Mouse (Mus musculus): ENCODE measurements around the gene Cela2a. TPM values are rescaled to one million over a fixed set of nuclear protein-coding genes. Genes with fewer than 3 reads are reported as not detected.
A peak's percentile ranks its signal among the peaks of the same experiment; 100 is the strongest.

Gene Cela2a
- polyA plus RNA-seq, 2 experiments = 0.19 TPM; not detected in 1

DNA sequence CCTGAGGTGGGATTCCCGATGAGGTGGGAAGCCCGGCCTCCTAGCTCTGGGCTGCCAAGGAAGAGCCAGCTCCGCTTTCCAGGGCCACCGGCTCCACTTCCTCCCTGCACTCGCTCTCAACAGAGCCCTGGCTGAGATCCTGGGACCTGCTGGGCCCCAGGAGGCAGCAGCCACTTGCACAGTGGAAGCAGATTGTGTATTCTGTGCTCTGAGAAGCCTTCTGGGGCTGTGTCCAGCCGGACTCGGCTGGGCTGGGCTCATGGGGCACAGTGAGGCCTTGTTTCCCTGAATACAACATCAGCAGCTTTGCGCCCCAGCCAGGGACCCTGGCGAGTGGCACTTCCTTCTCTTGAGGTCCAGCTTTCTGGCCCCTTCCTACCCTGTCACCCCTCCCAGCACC is 45.9 kb upstream of the Cela2a start:
- no peaks in the 10 kb centered on the region for H3K9me3 ChIP-seq (ENCODE audit: control insufficient read depth, low read length)
- H3K27ac ChIP-seq (replicated peaks; ENCODE audit: low read depth, low read length) = 0 out of 2 replicates have a peak overlapping the region, but pooled peaks have one; percentile 20
- H3K4me1 ChIP-seq (ENCODE audit: control insufficient read depth, insufficient read depth, low read length) = peaks cover 40% of the 10 kb centered on the region
- 0 out of 2 replicates have a peak, but pooled peaks cover 10% of the 10 kb centered on the region for H3K36me3 ChIP-seq (ENCODE audit: control insufficient read depth, insufficient read depth, low read length)
- H3K9ac ChIP-seq (ENCODE audit: low read depth, low read length, severe bottlenecking) = 0 out of 2 replicates have a peak overlapping the region, but pooled peaks have one; percentile 5
- no peak overlapping the region for H3K4me3 ChIP-seq (replicated peaks; ENCODE audit: low read length)
- no peaks in the 10 kb centered on the region for H3K27me3 ChIP-seq (ENCODE audit: control insufficient read depth, insufficient read depth, low read length)
- TF ChIP-seq POLR2A (IDR thresholded peaks at IDR 0.05; ENCODE audit: borderline replicate concordance, extremely low read depth, insufficient read depth, insufficient read length) = no peak
- ATAC-seq (ENCODE audit: low FRiP score, low read depth) (no peak), DNase-seq (ENCODE audit: low spot score) (no peak)
- 62% methylated on average over 9 of the region's 9 CpGs for WGBS
- peak overlapping the region; percentile 20; the same call in 1 of the 2 replicates for H3K4me2 ChIP-seq (replicated peaks; ENCODE audit: low read depth, low read length, severe bottlenecking)

DNA sequence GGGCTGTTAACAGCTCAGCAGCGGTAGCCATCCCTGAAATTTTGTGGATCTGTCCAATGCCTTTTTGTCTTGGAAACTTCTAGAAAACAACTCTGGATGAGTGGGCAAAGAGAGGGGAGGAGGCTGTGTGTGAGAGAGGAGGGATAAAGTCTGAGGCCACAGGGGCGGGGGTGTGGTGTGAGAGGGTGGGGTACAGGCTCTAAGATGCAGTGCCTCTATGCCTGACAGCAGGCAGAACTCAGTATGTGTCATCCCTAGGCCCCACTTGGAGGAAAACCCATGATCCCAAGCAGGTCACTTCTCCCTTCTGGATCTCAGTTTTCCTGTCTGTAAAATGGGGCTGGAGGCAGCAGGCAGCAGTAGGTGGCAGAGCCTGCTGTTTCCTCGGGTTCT is 45.4 kb upstream of the Cela2a start:
- 89% methylated on average over 3 of the region's 3 CpGs for WGBS
- H3K4me2 ChIP-seq (replicated peaks; ENCODE audit: low read depth, low read length, severe bottlenecking) = 0 out of 2 replicates have a peak overlapping the region, but pooled peaks have one; percentile 20

DNA sequence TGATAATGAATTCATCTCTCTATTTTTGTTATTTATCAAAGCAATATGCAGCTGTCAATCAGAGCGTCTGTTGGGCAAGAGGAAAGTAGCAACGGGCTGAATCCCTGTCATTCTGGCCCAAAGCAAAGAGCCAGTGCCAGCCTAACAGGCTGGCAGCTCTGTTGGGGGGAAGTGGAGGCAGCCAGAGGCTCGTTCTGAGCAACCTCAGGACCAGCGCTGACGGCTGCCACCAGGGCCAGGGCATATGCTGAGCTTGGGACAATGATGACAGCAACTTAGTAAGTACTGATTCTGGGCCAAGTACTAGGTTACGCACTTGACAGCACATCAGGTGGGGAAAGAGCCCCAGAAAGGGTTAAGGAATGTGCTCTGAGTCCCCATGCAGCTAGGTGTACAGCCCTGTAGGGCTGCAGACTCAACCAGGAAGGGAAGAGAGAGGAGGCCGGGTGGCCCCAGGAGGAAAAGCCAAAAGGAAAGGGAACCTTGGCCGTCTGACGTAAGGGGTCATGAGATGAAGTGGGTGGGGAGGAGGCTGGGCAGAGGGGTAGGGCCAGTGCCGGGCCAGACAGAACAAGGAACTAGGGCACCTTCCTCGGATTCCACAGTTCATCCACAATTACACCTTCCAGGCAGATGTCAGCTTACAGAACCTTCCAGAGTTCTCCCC is 44.8 kb upstream of the Cela2a start:
- no peak for ATAC-seq (ENCODE audit: low FRiP score, low read depth)
- peaks cover 46% of the 10 kb centered on the region for H3K4me1 ChIP-seq (ENCODE audit: control insufficient read depth, insufficient read depth, low read length)

More for the DNA sequence above, 45.4 kb upstream of the Cela2a start:
- no peak overlapping the region for H3K9ac ChIP-seq (ENCODE audit: low read depth, low read length, severe bottlenecking)
- no peak for DNase-seq (ENCODE audit: low spot score)
- H3K9me3 ChIP-seq (ENCODE audit: control insufficient read depth, low read length) = no peaks in the 10 kb centered on the region
- no peak overlapping the region for H3K27ac ChIP-seq (replicated peaks; ENCODE audit: low read depth, low read length)
- H3K4me3 ChIP-seq (replicated peaks; ENCODE audit: low read length) = no peak overlapping the region
- TF ChIP-seq POLR2A (IDR thresholded peaks at IDR 0.05; ENCODE audit: borderline replicate concordance, extremely low read depth, insufficient read depth, insufficient read length) = no peak
- H3K27me3 ChIP-seq (ENCODE audit: control insufficient read depth, insufficient read depth, low read length) = no peaks in the 10 kb centered on the region
- H3K36me3 ChIP-seq (ENCODE audit: control insufficient read depth, insufficient read depth, low read length) = 0 out of 2 replicates have a peak, but pooled peaks cover 10% of the 10 kb centered on the region
- ATAC-seq (ENCODE audit: low FRiP score, low read depth) = no peak
- peaks cover 46% of the 10 kb centered on the region for H3K4me1 ChIP-seq (ENCODE audit: control insufficient read depth, insufficient read depth, low read length)

DNA sequence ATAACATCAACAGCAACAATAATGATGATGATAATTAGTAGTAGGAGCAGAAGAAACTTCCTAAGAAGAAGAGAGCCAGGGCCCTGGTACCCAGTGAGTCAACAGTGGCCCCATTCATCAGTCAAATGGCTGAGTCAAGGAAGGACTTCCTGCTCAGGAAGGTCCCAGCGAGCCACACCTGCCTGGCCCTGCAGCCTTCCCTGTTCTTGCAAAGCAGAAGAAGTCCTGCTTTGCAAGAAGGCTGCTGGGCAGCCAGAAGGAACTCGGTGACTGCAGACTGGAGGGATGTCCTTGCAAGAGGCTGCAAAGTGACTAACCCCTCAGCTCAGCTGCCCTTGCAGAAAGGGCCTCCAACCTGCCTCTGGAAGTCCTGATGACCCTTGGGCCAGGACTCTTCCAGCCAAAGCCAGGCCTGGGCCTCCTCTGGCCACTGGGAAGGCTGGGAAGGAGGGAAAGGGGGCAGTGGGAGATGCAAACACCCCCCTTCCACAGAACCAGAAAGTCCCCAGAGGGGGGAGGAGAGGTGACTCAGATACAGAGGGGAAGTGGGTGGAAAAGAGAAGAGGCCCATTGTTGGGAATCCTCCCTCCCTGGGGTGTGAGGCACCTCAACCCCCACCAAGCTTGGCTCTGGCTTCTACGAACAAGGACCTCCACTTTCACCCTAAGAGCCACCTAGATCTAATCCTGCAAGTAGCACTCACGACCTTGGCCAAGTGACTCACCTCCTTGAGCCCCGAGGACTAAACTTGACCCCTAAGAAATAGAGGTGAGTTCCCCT is 43.7 kb upstream of the Cela2a start:
- no peak for ATAC-seq (ENCODE audit: low FRiP score, low read depth)
- Histone ChIP-seq H3K4me2 (replicated peaks; ENCODE audit: low read depth, low read length, severe bottlenecking) (no peak overlapping the region), H3K9me3 (ENCODE audit: control insufficient read depth, low read length) (no peaks in the 10 kb centered on the region), H3K4me1 (ENCODE audit: control insufficient read depth, insufficient read depth, low read length) (peaks cover 41% of the 10 kb centered on the region), H3K9ac (ENCODE audit: low read depth, low read length, severe bottlenecking) (no peak overlapping the region), H3K27me3 (ENCODE audit: control insufficient read depth, insufficient read depth, low read length) (no peaks in the 10 kb centered on the region), H3K27ac (replicated peaks; ENCODE audit: low read depth, low read length) (no peak overlapping the region), H3K4me3 (replicated peaks; ENCODE audit: low read length) (no peak overlapping the region), H3K36me3 (ENCODE audit: control insufficient read depth, insufficient read depth, low read length) (0 out of 2 replicates have a peak, but pooled peaks cover 10% of the 10 kb centered on the region)
- no peak for TF ChIP-seq POLR2A (IDR thresholded peaks at IDR 0.05; ENCODE audit: borderline replicate concordance, extremely low read depth, insufficient read depth, insufficient read length)
- 68% methylated on average over 5 of the region's 5 CpGs for WGBS
- no peak for DNase-seq (ENCODE audit: low spot score)

More for the DNA sequence above, 44.8 kb upstream of the Cela2a start:
- Histone ChIP-seq H3K4me3 (replicated peaks; ENCODE audit: low read length) (no peak overlapping the region), H3K36me3 (ENCODE audit: control insufficient read depth, insufficient read depth, low read length) (0 out of 2 replicates have a peak, but pooled peaks cover 10% of the 10 kb centered on the region), H3K4me2 (replicated peaks; ENCODE audit: low read depth, low read length, severe bottlenecking) (no peak overlapping the region), H3K27ac (replicated peaks; ENCODE audit: low read depth, low read length) (no peak overlapping the region), H3K27me3 (ENCODE audit: control insufficient read depth, insufficient read depth, low read length) (no peaks in the 10 kb centered on the region), H3K9me3 (ENCODE audit: control insufficient read depth, low read length) (no peaks in the 10 kb centered on the region), H3K9ac (ENCODE audit: low read depth, low read length, severe bottlenecking) (no peak overlapping the region)
- no peak for TF ChIP-seq POLR2A (IDR thresholded peaks at IDR 0.05; ENCODE audit: borderline replicate concordance, extremely low read depth, insufficient read depth, insufficient read length)
- DNase-seq (ENCODE audit: low spot score) = no peak
- WGBS = 73% methylated on average over 11 of the region's 11 CpGs

DNA sequence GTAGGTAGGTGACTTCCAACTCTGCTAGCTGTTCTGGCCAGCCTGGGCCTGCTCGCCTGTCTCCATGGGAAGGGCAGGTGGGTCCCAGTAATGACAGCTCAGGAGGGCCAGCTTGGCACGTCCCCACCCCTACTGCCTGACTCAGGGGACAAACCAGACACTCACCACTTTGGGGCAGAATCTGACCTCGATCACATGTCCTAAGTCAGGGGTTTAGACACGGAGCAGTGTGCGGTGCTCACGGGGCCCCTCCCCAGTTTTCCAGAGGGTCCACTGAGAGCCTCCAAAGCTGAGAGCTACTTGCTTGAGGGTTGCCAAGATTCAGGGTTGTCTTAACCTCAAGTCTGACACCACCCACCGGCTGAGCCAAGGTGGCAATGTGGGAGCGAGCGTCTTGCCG is 42.1 kb upstream of the Cela2a start:
- TF ChIP-seq POLR2A (IDR thresholded peaks at IDR 0.05; ENCODE audit: borderline replicate concordance, extremely low read depth, insufficient read depth, insufficient read length) = no peak
- H3K27me3 ChIP-seq (ENCODE audit: control insufficient read depth, insufficient read depth, low read length) = no peaks in the 10 kb centered on the region
- H3K4me2 ChIP-seq (replicated peaks; ENCODE audit: low read depth, low read length, severe bottlenecking) = no peak overlapping the region
- 0 out of 2 replicates have a peak, but pooled peaks cover 10% of the 10 kb centered on the region for H3K36me3 ChIP-seq (ENCODE audit: control insufficient read depth, insufficient read depth, low read length)
- 77% methylated on average over 10 of the region's 10 CpGs for WGBS
- ATAC-seq (ENCODE audit: low FRiP score, low read depth) = no peak
- H3K9ac ChIP-seq (ENCODE audit: low read depth, low read length, severe bottlenecking) = no peak overlapping the region
- H3K4me3 ChIP-seq (replicated peaks; ENCODE audit: low read length) = no peak overlapping the region
- H3K27ac ChIP-seq (replicated peaks; ENCODE audit: low read depth, low read length) = no peak overlapping the region
- H3K4me1 ChIP-seq (ENCODE audit: control insufficient read depth, insufficient read depth, low read length) = peaks cover 31% of the 10 kb centered on the region
- no peaks in the 10 kb centered on the region for H3K9me3 ChIP-seq (ENCODE audit: control insufficient read depth, low read length)
- no peak for DNase-seq (ENCODE audit: low spot score)

Measured in limb, embryonic 14.5 days (tissue).